Mouse (Mus musculus): Measurements from ENCODE around the gene Muc2. TPM values are rescaled to one million over a fixed set of nuclear protein-coding genes. Genes with fewer than 3 reads are reported as not detected.

Gene Muc2
- total RNA-seq, 1 experiment, result 0.94 TPM

- in situ Hi-C loops (cut with MboI; ENCODE audit: low sequenced_read_pairs in 2 of 2, unreplicated experiment in 2 of 2), result no loop called here
- no peak for TF ChIP-seq CHD2 (IDR thresholded peaks at IDR 0.05; ENCODE audit: low read depth, low read length)
- no peak for TF ChIP-seq HCFC1 (IDR thresholded peaks at IDR 0.05; ENCODE audit: borderline replicate concordance, insufficient read depth, low read length)
- TF ChIP-seq MAFK (IDR thresholded peaks at IDR 0.05; ENCODE audit: insufficient read depth, low read depth, low read length), result no peak
- TF ChIP-seq ZNF384 (IDR thresholded peaks at IDR 0.05; ENCODE audit: low read depth, low read length), result no peak
- no peak for TF ChIP-seq ZC3H11A (IDR thresholded peaks at IDR 0.05; ENCODE audit: borderline replicate concordance, low read depth, low read length)
- DNase-seq (ENCODE audit: low read depth, low spot score), result no peak
- Histone ChIP-seq H3K4me3 (ENCODE audit: insufficient read depth in 1 of 2, low read depth in 1 of 2, low read length in 2 of 2, poor library complexity in 1 of 2, severe bottlenecking in 1 of 2) (no peak overlapping the region), H3K9ac (ENCODE audit: insufficient read depth, low read depth, low read length, poor library complexity, severe bottlenecking) (no peak overlapping the region), H3K4me1 (ENCODE audit: control insufficient read depth in 2 of 2, insufficient read depth in 2 of 2, low read length in 2 of 2, poor library complexity in 1 of 2) (no peaks in the 10 kb centered on the region), H3K27ac (ENCODE audit: insufficient read depth, low read depth, low read length, poor library complexity, severe bottlenecking) (no peak overlapping the region), H3K9me3 (ENCODE audit: control insufficient read depth, insufficient read depth, low read depth, low read length) (no peaks in the 10 kb centered on the region), H3K36me3 (ENCODE audit: control insufficient read depth, insufficient read depth, low read length, poor library complexity, severe bottlenecking) (no peaks in the 10 kb centered on the region)
Measured at GRCm38 (mm10) chr7:141747451-141748100, 57.4 kb downstream of the Muc2 start.

- Histone ChIP-seq H3K36me3 (ENCODE audit: control insufficient read depth, insufficient read depth, low read length, poor library complexity, severe bottlenecking) (no peaks in the 10 kb centered on the region), H3K9me3 (ENCODE audit: control insufficient read depth, insufficient read depth, low read depth, low read length) (no peaks in the 10 kb centered on the region), H3K4me3 (ENCODE audit: insufficient read depth in 1 of 2, low read depth in 1 of 2, low read length in 2 of 2, poor library complexity in 1 of 2, severe bottlenecking in 1 of 2) (no peak overlapping the region), H3K4me1 (ENCODE audit: control insufficient read depth in 2 of 2, insufficient read depth in 2 of 2, low read length in 2 of 2, poor library complexity in 1 of 2) (no peaks in the 10 kb centered on the region), H3K9ac (ENCODE audit: insufficient read depth, low read depth, low read length, poor library complexity, severe bottlenecking) (no peak overlapping the region), H3K27ac (ENCODE audit: insufficient read depth, low read depth, low read length, poor library complexity, severe bottlenecking) (no peak overlapping the region)
- no peak for DNase-seq (ENCODE audit: low read depth, low spot score)
- in situ Hi-C loops (cut with MboI; ENCODE audit: low sequenced_read_pairs in 2 of 2, unreplicated experiment in 2 of 2), result no loop called here
- no peak for TF ChIP-seq HCFC1 (IDR thresholded peaks at IDR 0.05; ENCODE audit: borderline replicate concordance, insufficient read depth, low read length)
Measured at GRCm38 (mm10) chr7:141752513-141752912, 62.4 kb downstream of the Muc2 start.

- Histone ChIP-seq H3K36me3 (ENCODE audit: control insufficient read depth, insufficient read depth, low read length, poor library complexity, severe bottlenecking) (no peaks in the 10 kb centered on the region), H3K9ac (ENCODE audit: insufficient read depth, low read depth, low read length, poor library complexity, severe bottlenecking) (no peak overlapping the region), H3K9me3 (ENCODE audit: control insufficient read depth, insufficient read depth, low read depth, low read length) (no peaks in the 10 kb centered on the region), H3K4me3 (ENCODE audit: insufficient read depth in 1 of 2, low read depth in 1 of 2, low read length in 2 of 2, poor library complexity in 1 of 2, severe bottlenecking in 1 of 2) (no peak overlapping the region), H3K27ac (ENCODE audit: insufficient read depth, low read depth, low read length, poor library complexity, severe bottlenecking) (no peak overlapping the region), H3K4me1 (ENCODE audit: control insufficient read depth in 2 of 2, insufficient read depth in 2 of 2, low read length in 2 of 2, poor library complexity in 1 of 2) (no peaks in the 10 kb centered on the region)
- peak; percentile 48 for DNase-seq (ENCODE audit: low read depth, low spot score)
- TF ChIP-seq CHD2 (IDR thresholded peaks at IDR 0.05; ENCODE audit: low read depth, low read length) (no peak), ZC3H11A (IDR thresholded peaks at IDR 0.05; ENCODE audit: borderline replicate concordance, low read depth, low read length) (peak; percentile 78; the same call in 1 of the 2 replicates)
- in situ Hi-C loops (cut with MboI; ENCODE audit: low sequenced_read_pairs in 2 of 2, unreplicated experiment in 2 of 2), result no loop called here
Measured at GRCm38 (mm10) chr7:141755831-141756230, 65.7 kb downstream of the Muc2 start.

GRCm38 (mm10) chr7:141758291-141758690 lies 68.2 kb downstream of the Muc2 start:
- in situ Hi-C loops (cut with MboI; ENCODE audit: low sequenced_read_pairs in 2 of 2, unreplicated experiment in 2 of 2), result no loop called here
- H3K27ac ChIP-seq (ENCODE audit: insufficient read depth, low read depth, low read length, poor library complexity, severe bottlenecking), result no peak overlapping the region
- DNase-seq (ENCODE audit: low read depth, low spot score), result no peak
- H3K36me3 ChIP-seq (ENCODE audit: control insufficient read depth, insufficient read depth, low read length, poor library complexity, severe bottlenecking), result no peaks in the 10 kb centered on the region
- H3K4me1 ChIP-seq (ENCODE audit: control insufficient read depth in 2 of 2, insufficient read depth in 2 of 2, low read length in 2 of 2, poor library complexity in 1 of 2), result no peaks in the 10 kb centered on the region
- H3K4me3 ChIP-seq (ENCODE audit: insufficient read depth in 1 of 2, low read depth in 1 of 2, low read length in 2 of 2, poor library complexity in 1 of 2, severe bottlenecking in 1 of 2), result no peak overlapping the region
- no peak overlapping the region for H3K9ac ChIP-seq (ENCODE audit: insufficient read depth, low read depth, low read length, poor library complexity, severe bottlenecking)
- no peaks in the 10 kb centered on the region for H3K9me3 ChIP-seq (ENCODE audit: control insufficient read depth, insufficient read depth, low read depth, low read length)
- TF ChIP-seq ZNF384 (IDR thresholded peaks at IDR 0.05; ENCODE audit: low read depth, low read length), result no peak

GRCm38 (mm10) chr7:141770521-141770920 lies 80.4 kb downstream of the Muc2 start:
- H3K4me1 ChIP-seq (ENCODE audit: control insufficient read depth in 2 of 2, insufficient read depth in 2 of 2, low read length in 2 of 2, poor library complexity in 1 of 2), result peaks cover 2 to 9% of the 10 kb centered on the region in 2 experiments; a peak in 2 of 4 replicates
- H3K36me3 ChIP-seq (ENCODE audit: control insufficient read depth, insufficient read depth, low read length, poor library complexity, severe bottlenecking), result no peaks in the 10 kb centered on the region
- H3K27ac ChIP-seq (ENCODE audit: insufficient read depth, low read depth, low read length, poor library complexity, severe bottlenecking), result no peak overlapping the region
- TF ChIP-seq MAFK (IDR thresholded peaks at IDR 0.05; ENCODE audit: insufficient read depth, low read depth, low read length), result no peak
- no peak for TF ChIP-seq ZNF384 (IDR thresholded peaks at IDR 0.05; ENCODE audit: low read depth, low read length)
- TF ChIP-seq ZC3H11A (IDR thresholded peaks at IDR 0.05; ENCODE audit: borderline replicate concordance, low read depth, low read length), result no peak
- TF ChIP-seq CHD2 (IDR thresholded peaks at IDR 0.05; ENCODE audit: low read depth, low read length), result no peak
- TF ChIP-seq HCFC1 (IDR thresholded peaks at IDR 0.05; ENCODE audit: borderline replicate concordance, insufficient read depth, low read length), result no peak
- H3K9ac ChIP-seq (ENCODE audit: insufficient read depth, low read depth, low read length, poor library complexity, severe bottlenecking), result no peak overlapping the region
- in situ Hi-C loops (cut with MboI; ENCODE audit: low sequenced_read_pairs in 2 of 2, unreplicated experiment in 2 of 2), result no loop called here
- H3K9me3 ChIP-seq (ENCODE audit: control insufficient read depth, insufficient read depth, low read depth, low read length), result no peaks in the 10 kb centered on the region
- DNase-seq (ENCODE audit: low read depth, low spot score), result no peak
- H3K4me3 ChIP-seq (ENCODE audit: insufficient read depth in 1 of 2, low read depth in 1 of 2, low read length in 2 of 2, poor library complexity in 1 of 2, severe bottlenecking in 1 of 2), result no peak overlapping the region
